Mouse (Mus musculus) MEL (cell line): Measurements from ENCODE around the gene Hist2h2aa1. TPM values are rescaled to one million over a fixed set of nuclear protein-coding genes. Genes with fewer than 3 reads are reported as not detected.

ENCODE experiments used
- DNase-seq: peaks from one replicate; pipeline ENCODE4 v3.0.0; 2011; ENCODE audit warnings: low read depth, low spot score
- H3K27ac ChIP-seq: 2 replicates; pipeline ENCODE4 v1.5.1; 2012; ENCODE audit warnings: low read depth, mild to moderate bottlenecking, control low read depth, low read length, moderate library complexity; ENCODE audit not compliant: control insufficient read depth
- H3K27me3 ChIP-seq, 2 experiments: fragments of 150-350 bp in 1 of 2; sonication (generic) in 1 of 2; 2 replicates each; pipeline ENCODE4 v1.6.1; 2012; ENCODE audit warnings: low read length in 2 of 2, mild to moderate bottlenecking in 2 of 2, improper control_type of control experiment in 1 of 2, moderate library complexity in 1 of 2; ENCODE audit not compliant: insufficient read depth in 2 of 2, control insufficient read depth in 1 of 2
- H3K36me3 ChIP-seq, 2 experiments: 2 replicates each; pipeline ENCODE4 v1.6.1; 2012 to 2014; ENCODE audit warnings: low read length in 2 of 2, improper control_type of control experiment in 1 of 2, inconsistent platforms in 1 of 2, mild to moderate bottlenecking in 1 of 2; ENCODE audit not compliant: insufficient read depth in 2 of 2, control insufficient read depth in 1 of 2
- H3K4me1 ChIP-seq, 2 experiments: fragments of 150-350 bp in 1 of 2; sonication (generic) in 1 of 2; 2 replicates each; pipeline ENCODE4 v1.6.1; 2012; ENCODE audit warnings: low read length in 2 of 2, improper control_type of control experiment in 1 of 2, mild to moderate bottlenecking in 1 of 2; ENCODE audit not compliant: insufficient read depth in 2 of 2, control insufficient read depth in 1 of 2
- H3K4me3 ChIP-seq, 2 experiments: fragments of 150-350 bp in 1 of 2; sonication (generic) in 1 of 2; 2 replicates each; pipeline ENCODE4 v1.5.1; 2012; ENCODE audit warnings: low read depth in 2 of 2, low read length in 2 of 2, mild to moderate bottlenecking in 2 of 2, moderate library complexity in 2 of 2, control low read depth in 1 of 2, improper control_type of control experiment in 1 of 2; ENCODE audit not compliant: control insufficient read depth in 1 of 2, insufficient read depth in 1 of 2
- H3K79me2 ChIP-seq: 2 replicates; pipeline ENCODE4 v1.6.1; 2012; ENCODE audit warnings: mild to moderate bottlenecking, low read length, moderate library complexity; ENCODE audit not compliant: control insufficient read depth, poor library complexity, insufficient read depth
- H3K9ac ChIP-seq: 2 replicates; pipeline ENCODE4 v1.6.1; 2012; ENCODE audit warnings: low read depth, mild to moderate bottlenecking, control low read depth, low read length, moderate library complexity; ENCODE audit not compliant: control insufficient read depth, poor library complexity, severe bottlenecking
- H3K9me3 ChIP-seq: fragments of 150-350 bp; sonication (generic); replicated peaks from 2 replicates; pipeline ENCODE4 v1.6.1; 2012; ENCODE audit warnings: mild to moderate bottlenecking, low read length, improper control_type of control experiment, moderate library complexity; ENCODE audit not compliant: insufficient read depth
- BHLHE40 ChIP-seq: IDR thresholded peaks from 2 replicates; pipeline ENCODE4 v1.6.1; 2012; ENCODE audit warnings: low read depth, mild to moderate bottlenecking, inconsistent platforms, low read length, improper control_type of control experiment, borderline replicate concordance
- CTCF ChIP-seq, 3 experiments: IDR thresholded peaks in 2 of 3; conservative IDR thresholded peaks in 1 of 3; 2 replicates each; pipeline ENCODE4 v1.5.1; 2011 to 2012; ENCODE audit warnings: low read length in 3 of 3, low read depth in 2 of 3, mild to moderate bottlenecking in 2 of 3, improper control_type of control experiment in 1 of 3, inconsistent platforms in 1 of 3, mixed read lengths in 1 of 3, moderate library complexity in 1 of 3; ENCODE audit not compliant: control insufficient read depth in 1 of 3, insufficient read depth in 1 of 3, poor library complexity in 1 of 3, severe bottlenecking in 1 of 3
- GABPA ChIP-seq: IDR thresholded peaks from 2 replicates; pipeline ENCODE4 v1.6.1; 2012; ENCODE audit warnings: low read depth, mild to moderate bottlenecking, inconsistent platforms, low read length, improper control_type of control experiment, moderate library complexity
- JUND ChIP-seq: IDR thresholded peaks from 2 replicates; pipeline ENCODE4 v1.6.1; 2011; ENCODE audit warnings: low read depth, mild to moderate bottlenecking, improper control_type of control experiment, low read length
- MAX ChIP-seq: IDR thresholded peaks from 2 replicates; pipeline ENCODE4 v1.6.1; 2011; ENCODE audit warnings: low read length, improper control_type of control experiment
- MAZ ChIP-seq: IDR thresholded peaks from 2 replicates; pipeline ENCODE4 v1.6.1; 2012; ENCODE audit warnings: low read depth, mild to moderate bottlenecking, inconsistent platforms, low read length, improper control_type of control experiment
- MYB ChIP-seq: IDR thresholded peaks from 2 replicates; pipeline ENCODE4 v1.6.1; 2011; ENCODE audit warnings: mild to moderate bottlenecking, low read depth, low read length, improper control_type of control experiment
- POLR2AphosphoS5 ChIP-seq: IDR thresholded peaks from 2 replicates; pipeline ENCODE4 v1.6.1; 2012; ENCODE audit warnings: low read depth, borderline replicate concordance, mild to moderate bottlenecking, inconsistent platforms, low read length, moderate library complexity, mixed read lengths
- RCOR1 ChIP-seq: IDR thresholded peaks from 2 replicates; pipeline ENCODE4 v1.6.1; 2012; ENCODE audit warnings: low read depth, mild to moderate bottlenecking, inconsistent platforms, low read length, improper control_type of control experiment
- SIN3A ChIP-seq: IDR thresholded peaks from 2 replicates; pipeline ENCODE4 v1.6.1; 2012; ENCODE audit warnings: low read length, improper control_type of control experiment, inconsistent platforms
- SMC3 ChIP-seq: IDR thresholded peaks from 2 replicates; pipeline ENCODE4 v1.6.1; 2011; ENCODE audit warnings: low read depth, low read length, improper control_type of control experiment
- TAL1 ChIP-seq: IDR thresholded peaks from 2 replicates; pipeline ENCODE4 v1.6.1; 2012; ENCODE audit warnings: mild to moderate bottlenecking, inconsistent platforms, low read length, moderate library complexity, mixed read lengths
- TBP ChIP-seq: IDR thresholded peaks from 2 replicates; pipeline ENCODE4 v1.8.0; 2011; ENCODE audit warnings: low read depth, low read length, improper control_type of control experiment
- UBTF ChIP-seq: IDR thresholded peaks from 2 replicates; pipeline ENCODE4 v1.6.1; 2012; ENCODE audit warnings: low read depth, mild to moderate bottlenecking, inconsistent platforms, low read length, improper control_type of control experiment, moderate library complexity, borderline replicate concordance; ENCODE audit not compliant: insufficient read depth
- USF1 ChIP-seq: IDR thresholded peaks from 2 replicates; pipeline ENCODE4 v1.6.1; 2014; ENCODE audit warnings: low read depth, mild to moderate bottlenecking, inconsistent platforms, low read length, improper control_type of control experiment, moderate library complexity
- ZKSCAN1 ChIP-seq: IDR thresholded peaks from 2 replicates; pipeline ENCODE4 v1.6.1; 2012; ENCODE audit warnings: low read depth, mild to moderate bottlenecking, inconsistent platforms, low read length, improper control_type of control experiment, moderate library complexity
- ZMIZ1 ChIP-seq: IDR thresholded peaks from 2 replicates; pipeline ENCODE4 v1.6.1; 2012; ENCODE audit warnings: low read depth, mild to moderate bottlenecking, inconsistent platforms, low read length, improper control_type of control experiment, moderate library complexity
- ZNF384 ChIP-seq: IDR thresholded peaks from 2 replicates; pipeline ENCODE4 v1.6.1; 2012; ENCODE audit warnings: low read depth, mild to moderate bottlenecking, inconsistent platforms, low read length, improper control_type of control experiment
- polyA plus RNA-seq, 2 experiments: library from polyadenylated mRNA; stranded (reverse) in 1 of 2; unstranded in 1 of 2; fragments of >175 nt in 1 of 2; fragments of >200 nt in 1 of 2; gene quantifications; 2 replicates each; pipeline versions ENCODE4 v1.2.1 to v1.2.4; 2012; ENCODE audit warnings: low replicate concordance in 2 of 2, low read depth in 1 of 2; ENCODE audit not compliant: insufficient read length in 2 of 2, insufficient read depth in 1 of 2, missing spikeins in 1 of 2
- total RNA-seq: library from RNA; depleted of rRNA; stranded (reverse); fragments of 300-350 nt; gene quantifications from 2 replicates; pipeline ENCODE4 v1.2.3, GENCODE M21; 2012

Gene Hist2h2aa1
- total and polyA plus RNA-seq, 3 experiments: 1.5 to 3,456 TPM; not detected in 1

DNA sequence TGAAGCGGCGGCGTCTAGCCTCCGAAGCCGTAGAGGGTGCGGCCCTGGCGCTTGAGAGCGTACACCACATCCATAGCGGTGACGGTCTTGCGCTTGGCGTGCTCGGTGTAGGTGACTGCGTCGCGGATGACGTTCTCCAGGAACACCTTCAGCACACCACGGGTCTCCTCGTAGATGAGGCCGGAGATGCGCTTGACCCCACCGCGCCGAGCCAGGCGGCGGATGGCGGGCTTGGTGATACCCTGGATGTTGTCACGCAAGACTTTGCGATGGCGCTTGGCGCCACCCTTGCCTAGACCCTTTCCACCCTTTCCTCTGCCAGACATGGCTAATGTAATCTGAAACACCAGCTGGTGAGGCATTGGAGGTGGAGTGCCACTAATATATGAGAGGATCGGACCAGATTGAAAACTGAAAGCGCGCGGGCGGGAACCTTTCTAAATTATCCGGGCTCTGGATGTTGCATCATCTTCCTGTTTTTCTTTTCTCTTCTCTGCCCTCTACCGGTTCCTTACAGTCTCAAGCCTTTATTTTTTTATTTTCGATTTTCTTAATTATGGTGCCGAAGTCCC is 17.8 kb downstream of the Hist2h2aa1 start, which contains the start of gene Hist2h4:
Gene Hist2h4, minus strand, starts transcription at position 333 of the 572 bp plus-strand sequence.
- TF ChIP-seq JUND (no peak), MAZ (no peak), UBTF (no peak), SMC3 (no peak), USF1 (no peak), CTCF (IDR thresholded peaks at IDR 0.05 in 2 of 3, conservative IDR thresholded peaks at IDR 0.05 in 1 of 3; ENCODE audit: control insufficient read depth in 1 of 3, insufficient read depth in 1 of 3, low read depth in 2 of 3, low read length in 3 of 3, poor library complexity in 1 of 3, severe bottlenecking in 1 of 3) (peak in 1 of 3 experiments; percentile 53; a peak in 2 of 6 replicates), TBP (no peak), ZMIZ1 (no peak), SIN3A (no peak), POLR2AphosphoS5 (peak; percentile 99), ZKSCAN1 (no peak), GABPA (no peak), ZNF384 (no peak), BHLHE40 (no peak), TAL1 (peak; percentile 91)

DNA sequence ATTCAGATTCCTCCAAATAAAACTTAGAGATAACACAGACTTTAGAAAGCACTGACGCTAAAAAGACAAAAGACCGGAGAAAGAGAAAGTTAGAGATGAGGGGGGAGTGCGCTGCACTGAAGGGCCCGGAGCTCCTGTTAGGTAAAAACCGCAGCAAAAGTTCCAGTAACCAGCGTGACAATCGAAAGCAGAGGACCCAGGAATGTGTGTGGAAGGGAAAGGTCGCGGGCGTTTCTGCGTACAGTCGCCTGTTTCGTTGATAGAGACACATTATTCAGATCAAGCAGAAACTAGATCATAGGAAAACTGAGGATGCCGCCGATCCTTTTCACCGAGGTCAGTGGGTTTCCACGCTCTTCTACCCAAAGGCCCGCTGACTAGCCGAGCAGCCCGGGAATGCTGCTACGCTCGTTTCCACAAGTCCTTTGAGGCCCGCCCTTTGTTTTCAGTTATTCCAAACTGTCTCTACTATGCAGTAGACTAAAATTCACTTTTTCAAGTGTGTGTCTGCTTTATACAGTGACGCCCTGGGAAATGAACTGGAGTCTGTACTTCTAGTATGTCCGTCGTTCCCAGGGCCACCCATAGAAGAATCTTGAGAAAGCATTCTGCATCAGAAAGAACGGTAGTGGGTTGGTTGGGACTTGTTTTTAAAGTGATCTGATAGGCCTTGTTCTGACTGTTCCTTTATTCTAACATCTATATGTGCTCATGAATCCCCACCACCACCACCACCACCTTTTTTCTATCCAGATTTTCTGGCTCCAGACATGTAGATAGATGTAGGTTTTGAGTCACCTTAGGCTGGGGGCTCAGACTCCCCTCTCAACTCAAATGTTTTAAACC is 18.5 kb downstream of the Hist2h2aa1 start:
- Histone ChIP-seq H3K27ac (peak overlapping the region; percentile 99), H3K27me3 (no peaks in the 10 kb centered on the region), H3K4me1 (peaks cover 0 to 39% of the 10 kb centered on the region in 2 experiments; a peak in 2 of 4 replicates), H3K36me3 (peaks cover 0 to 51% of the 10 kb centered on the region in 2 experiments; a peak in 2 of 4 replicates), H3K4me3 (peak overlapping the region; percentile 10 to 75), H3K9ac (peak overlapping the region; percentile 92), H3K9me3 (no peaks in the 10 kb centered on the region), H3K79me2 (peaks cover 7% of the 10 kb centered on the region; the same call in 1 of the 2 replicates)
- peak; percentile 94 for DNase-seq
- TF ChIP-seq RCOR1: no peak
- no peak for TF ChIP-seq JUND
- TF ChIP-seq MAZ: no peak
- TF ChIP-seq MYB: no peak
- TF ChIP-seq ZKSCAN1: no peak
- TF ChIP-seq ZNF384: no peak
- no peak for TF ChIP-seq MAX

More for the DNA sequence above, 17.8 kb downstream of the Hist2h2aa1 start, which contains the start of gene Hist2h4:
- peaks cover 0 to 52% of the 10 kb centered on the region in 2 experiments; a peak in 2 of 4 replicates for H3K36me3 ChIP-seq
- DNase-seq: peak; percentile 100
- no peaks in the 10 kb centered on the region for H3K9me3 ChIP-seq
- H3K79me2 ChIP-seq: peaks cover 7% of the 10 kb centered on the region; the same call in 1 of the 2 replicates
- no peaks in the 10 kb centered on the region for H3K27me3 ChIP-seq
- peak within 1 kb of the TSS; percentile 12 to 75 for H3K4me3 ChIP-seq
- peaks cover 0 to 44% of the 10 kb centered on the region in 2 experiments; a peak in 2 of 4 replicates for H3K4me1 ChIP-seq
- peak within 1 kb of the TSS; percentile 99 for H3K27ac ChIP-seq
- peak within 1 kb of the TSS; percentile 92 for H3K9ac ChIP-seq
